Mouse (Mus musculus) liver, adult 2 months (tissue): ENCODE measurements at regions not wholly inside any gene's neighbourhood (a gene's known extent, or its start where the extent isn't known, plus 50 kb on each side); places are given as distances from the start of the nearest gene placed in this dataset.
A peak's percentile ranks its signal among the peaks of the same experiment; 100 is the strongest.

ENCODE experiments used
- DNase-seq: peaks from one replicate; pipeline ENCODE4 v3.0.0-alpha.2; 2011; ENCODE audit warnings: low read depth, low spot score; ENCODE audit errors: extremely low read depth
- H3K27ac ChIP-seq: fragments of 200-500 bp; replicated peaks from 2 replicates; pipeline ENCODE4 v1.5.1; 2012; ENCODE audit warnings: low read depth, mild to moderate bottlenecking, control low read depth, inconsistent platforms, low read length; ENCODE audit not compliant: insufficient read depth
- H3K27me3 ChIP-seq: fragments of 200-500 bp; 2 replicates; pipeline ENCODE4 v1.6.1; 2012; ENCODE audit warnings: mild to moderate bottlenecking, moderate library complexity, low read length, inconsistent platforms; ENCODE audit not compliant: control insufficient read depth, insufficient read depth
- H3K36me3 ChIP-seq: fragments of 200-500 bp; 2 replicates; pipeline ENCODE4 v1.6.1; 2012; ENCODE audit warnings: low read length, inconsistent platforms; ENCODE audit not compliant: control insufficient read depth, insufficient read depth
- H3K4me1 ChIP-seq: fragments of 200-500 bp; 2 replicates; pipeline ENCODE4 v1.6.1; 2011; ENCODE audit warnings: low read length; ENCODE audit not compliant: control insufficient read depth, insufficient read depth
- H3K4me3 ChIP-seq: fragments of 200-500 bp; 2 replicates; pipeline ENCODE4 v1.5.1; 2011; ENCODE audit warnings: low read depth, mild to moderate bottlenecking, control low read depth, low read length, moderate library complexity; ENCODE audit not compliant: insufficient read depth
- H3K79me2 ChIP-seq: fragments of 200-500 bp; 2 replicates; pipeline ENCODE4 v1.6.1; 2012; ENCODE audit warnings: inconsistent platforms, mild to moderate bottlenecking, low read length, moderate library complexity; ENCODE audit not compliant: control insufficient read depth, insufficient read depth
- H3K9ac ChIP-seq: fragments of 200-500 bp; 2 replicates; pipeline ENCODE4 v1.6.1; 2012; ENCODE audit warnings: low read depth, mild to moderate bottlenecking, control low read depth, inconsistent platforms, low read length
- CTCF ChIP-seq: fragments of 200-500 bp; IDR thresholded peaks from 2 replicates; pipeline ENCODE4 v1.5.1; 2011; ENCODE audit warnings: low read depth, low read length, control low read depth
- POLR2A ChIP-seq: fragments of 200-500 bp; IDR thresholded peaks from 2 replicates; pipeline ENCODE4 v1.6.1; 2011; ENCODE audit warnings: low read length, control low read depth; ENCODE audit not compliant: insufficient read depth; ENCODE audit errors: extremely low read depth
- WGBS: fragments of 180-500 bp; shearing (Covaris S2); methylation state at CpG from one replicate; pipeline ENCODE4 v1.1.7; 2018; 5-methylcytosine and 5-hydroxymethylcytosine counted together

GRCm38 (mm10) chr12:106468173-106468860, 458.3 kb downstream of the Vrk1 start:
- 38% methylated on average over 18 of the region's 18 CpGs for whole genome bisulfite sequencing
- H3K4me1 ChIP-seq, result peaks cover 3% of the 10 kb centered on the region; the same call in 1 of the 2 replicates
- H3K79me2 ChIP-seq, result no peaks in the 10 kb centered on the region
- TF ChIP-seq POLR2A (no peak), CTCF (no peak)
- H3K9ac ChIP-seq, result no peak overlapping the region
- H3K27me3 ChIP-seq, result no peaks in the 10 kb centered on the region
- no peak overlapping the region for H3K27ac ChIP-seq
- DNase-seq, result peak; percentile 57
- H3K36me3 ChIP-seq, result no peaks in the 10 kb centered on the region
- no peak overlapping the region; the same call in 1 of the 2 replicates for H3K4me3 ChIP-seq

- Histone ChIP-seq H3K4me3 (no peak overlapping the region), H3K27ac (no peak overlapping the region), H3K36me3 (no peaks in the 10 kb centered on the region), H3K79me2 (no peaks in the 10 kb centered on the region), H3K27me3 (no peaks in the 10 kb centered on the region), H3K9ac (no peak overlapping the region), H3K4me1 (peaks cover 7% of the 10 kb centered on the region; the same call in 1 of the 2 replicates)
- 0 out of 2 replicates have a peak, but pooled peaks have one; percentile 23 for TF ChIP-seq CTCF
- TF ChIP-seq POLR2A, result no peak
- peak; percentile 63 for DNase-seq
- 20% methylated on average over 24 of the region's 24 CpGs for WGBS
Measured at GRCm38 (mm10) chr12:106474501-106475165, 464.6 kb downstream of the Vrk1 start.

- H3K27ac ChIP-seq, result no peak overlapping the region
- H3K36me3 ChIP-seq, result no peaks in the 10 kb centered on the region
- H3K27me3 ChIP-seq, result no peaks in the 10 kb centered on the region
- DNase-seq, result no peak
- no peaks in the 10 kb centered on the region for H3K79me2 ChIP-seq
- TF ChIP-seq CTCF (no peak), POLR2A (no peak)
- H3K9ac ChIP-seq, result no peak overlapping the region
- peaks cover 9% of the 10 kb centered on the region; the same call in 1 of the 2 replicates for H3K4me1 ChIP-seq
- WGBS, result 68% methylated on average over 8 of the region's 8 CpGs
- H3K4me3 ChIP-seq, result no peak overlapping the region
Measured at GRCm38 (mm10) chr12:106475486-106476050, 465.5 kb downstream of the Vrk1 start.

DNA sequence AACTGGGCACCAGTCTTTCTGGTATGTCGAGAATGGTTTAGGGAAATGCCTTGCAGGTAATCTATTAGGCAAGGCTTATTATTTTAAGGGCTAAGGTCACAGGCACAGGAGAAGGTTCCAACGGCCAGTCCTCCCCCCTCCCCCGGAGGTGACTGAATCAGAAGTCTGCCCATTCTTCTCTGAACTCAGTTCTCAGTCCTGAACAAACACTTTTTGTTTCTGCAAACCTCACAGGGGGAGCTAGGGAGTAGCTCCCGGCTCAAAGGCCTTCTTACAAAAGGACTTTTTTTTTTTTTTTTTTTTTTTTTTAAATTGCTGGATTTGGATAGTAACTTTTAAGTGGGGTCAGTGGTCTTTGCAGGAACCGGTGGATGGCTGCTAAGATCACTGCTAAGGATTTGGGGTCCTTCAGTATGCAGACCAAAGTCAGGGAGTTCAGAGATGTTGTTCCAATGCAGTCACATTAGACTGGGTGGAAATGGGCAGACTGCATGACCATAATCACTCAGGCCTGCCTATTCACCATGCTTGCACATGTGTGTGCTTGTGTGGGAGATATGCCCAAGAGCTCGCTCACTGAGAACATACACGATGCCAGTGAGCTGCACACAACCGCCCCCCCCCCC, 467.1 kb downstream of the Vrk1 start:
- peak; percentile 94 for DNase-seq
- Histone ChIP-seq H3K27me3 (no peaks in the 10 kb centered on the region), H3K4me1 (peaks cover 9% of the 10 kb centered on the region; the same call in 1 of the 2 replicates), H3K27ac (peak overlapping the region; percentile 96), H3K36me3 (no peaks in the 10 kb centered on the region), H3K4me3 (no peak overlapping the region), H3K9ac (peak overlapping the region; percentile 38; the same call in 1 of the 2 replicates), H3K79me2 (no peaks in the 10 kb centered on the region)
- 18% methylated on average over 8 of the region's 8 CpGs for WGBS
- TF ChIP-seq POLR2A (no peak), CTCF (no peak)

GRCm38 (mm10) chr12:106477731-106478130, 467.7 kb downstream of the Vrk1 start:
- DNase-seq, result no peak
- H3K27me3 ChIP-seq, result no peaks in the 10 kb centered on the region

More at GRCm38 (mm10) chr12:106477731-106478130, 467.7 kb downstream of the Vrk1 start:
- H3K79me2 ChIP-seq, result no peaks in the 10 kb centered on the region
- no peaks in the 10 kb centered on the region for H3K36me3 ChIP-seq
- TF ChIP-seq CTCF (no peak), POLR2A (no peak)
- WGBS, result 12% methylated on average over 4 of the region's 4 CpGs
- H3K9ac ChIP-seq, result peak overlapping the region; percentile 67
- H3K27ac ChIP-seq, result peak overlapping the region; percentile 96
- 0 out of 2 replicates have a peak overlapping the region, but pooled peaks have one; percentile 10 for H3K4me3 ChIP-seq
- peaks cover 9% of the 10 kb centered on the region; the same call in 1 of the 2 replicates for H3K4me1 ChIP-seq
